Mouse (Mus musculus): ENCODE results near the gene Cmtm4.

Gene Cmtm4

GRCm38 (mm10) chr8:104410628-104411273 lies 15.1 kb upstream of the Cmtm4 start:
- no peak for DNase-seq

GRCm38 (mm10) chr8:104408328-104409110 lies 12.9 kb upstream of the Cmtm4 start:
- peak; percentile 56 for DNase-seq

- DNase-seq: peak; percentile 16
These were observed 10.9 kb upstream of the Cmtm4 start for GRCm38 (mm10) chr8:104406340-104407128.

GRCm38 (mm10) chr8:104405430-104406187 lies 10.0 kb upstream of the Cmtm4 start:
- peak; percentile 34 for DNase-seq

- no peak for DNase-seq
These were observed 8.0 kb upstream of the Cmtm4 start for GRCm38 (mm10) chr8:104403596-104403995.

GRCm38 (mm10) chr8:104394801-104395702 lies 555 bp downstream of the Cmtm4 start:
- DNase-seq: peak; percentile 46

GRCm38 (mm10) chr8:104393767-104394166 lies 1.8 kb downstream of the Cmtm4 start:
- DNase-seq: peak; percentile 35

GRCm38 (mm10) chr8:104393139-104393538 lies 2.5 kb downstream of the Cmtm4 start:
- no peak for DNase-seq

GRCm38 (mm10) chr8:104390245-104390644 lies 5.4 kb downstream of the Cmtm4 start:
- DNase-seq: no peak

- peak; percentile 40 for DNase-seq
These were observed 7.6 kb downstream of the Cmtm4 start for GRCm38 (mm10) chr8:104387980-104388379.

GRCm38 (mm10) chr8:104387501-104387900 lies 8.1 kb downstream of the Cmtm4 start:
- DNase-seq: no peak

GRCm38 (mm10) chr8:104386693-104387092 lies 8.9 kb downstream of the Cmtm4 start:
- DNase-seq: no peak

GRCm38 (mm10) chr8:104383977-104384376 lies 11.6 kb downstream of the Cmtm4 start:
- peak; percentile 24 for DNase-seq

GRCm38 (mm10) chr8:104383296-104383695 lies 12.3 kb downstream of the Cmtm4 start:
- DNase-seq: no peak

GRCm38 (mm10) chr8:104380961-104381411 lies 14.6 kb downstream of the Cmtm4 start:
- DNase-seq: no peak

- DNase-seq: no peak
These were observed 15.3 kb downstream of the Cmtm4 start for GRCm38 (mm10) chr8:104380269-104380668.

GRCm38 (mm10) chr8:104379301-104379836 lies 16.2 kb downstream of the Cmtm4 start:
- no peak for DNase-seq

GRCm38 (mm10) chr8:104376669-104377068 lies 18.9 kb downstream of the Cmtm4 start:
- no peak for DNase-seq

- DNase-seq: no peak
These were observed 19.6 kb downstream of the Cmtm4 start for GRCm38 (mm10) chr8:104375959-104376358.

- peak; percentile 52 for DNase-seq
These were observed 20.5 kb downstream of the Cmtm4 start for GRCm38 (mm10) chr8:104374864-104375846.

Data from lung, postnatal 10 days (tissue).